Mouse (Mus musculus) thymus, adult 2 months (tissue): ENCODE measurements around the gene Ankle2.

Experiments used
- CTCF ChIP-seq: fragments of 200-500 bp; IDR thresholded peaks from 2 replicates; pipeline ENCODE4 v1.5.1; 2012; ENCODE audit warnings: mild to moderate bottlenecking, control low read depth, low read length, moderate library complexity, borderline replicate concordance; ENCODE audit not compliant: control insufficient read depth, poor library complexity, insufficient read depth; ENCODE audit errors: extremely low read depth
- POLR2A ChIP-seq: fragments of 200-500 bp; IDR thresholded peaks from 2 replicates; pipeline ENCODE4 v1.6.1; 2012; ENCODE audit warnings: mild to moderate bottlenecking, low read length, control low read depth, moderate library complexity; ENCODE audit not compliant: control insufficient read depth, poor library complexity, insufficient read depth; ENCODE audit errors: extremely low read depth

- no peak for TF ChIP-seq CTCF
- TF ChIP-seq POLR2A, result no peak
Measured at GRCm38 (mm10) chr5:110222757-110223156, 8.0 kb upstream of the Ankle2 start.
